Mouse (Mus musculus) hindbrain, embryonic 16.5 days (tissue): ENCODE measurements around the gene Eif4g3. TPM values are rescaled to one million over a fixed set of nuclear protein-coding genes. Genes with fewer than 3 reads are reported as not detected.

Experiments
- ATAC-seq: fragments of 200-750 bp; cut with Nextera tagmentation; 2 replicates; pipeline ENCODE4 v1.8.0; 2017; ENCODE audit warnings: moderate TSS enrichment, moderate library complexity
- H3K27ac ChIP-seq: fragments of 300-500 bp; sonication (generic); 2 replicates; pipeline ENCODE4 v1.5.1; 2014; ENCODE audit warnings: low read depth, mild to moderate bottlenecking, control low read depth, low read length, moderate library complexity
- H3K27me3 ChIP-seq: fragments of 300-500 bp; sonication (generic); replicated peaks from 2 replicates; pipeline ENCODE4 v1.6.1; 2014; ENCODE audit warnings: low read length; ENCODE audit not compliant: control insufficient read depth, insufficient read depth
- H3K36me3 ChIP-seq: fragments of 300-500 bp; sonication (generic); 2 replicates; pipeline ENCODE4 v1.6.1; 2014; ENCODE audit warnings: mild to moderate bottlenecking, low read length, moderate library complexity, mixed read lengths; ENCODE audit not compliant: control insufficient read depth, insufficient read depth
- H3K4me1 ChIP-seq: fragments of 300-500 bp; sonication (generic); 2 replicates; pipeline ENCODE4 v1.6.1; 2014; ENCODE audit warnings: low read depth, low read length; ENCODE audit not compliant: control insufficient read depth, insufficient read depth
- H3K4me2 ChIP-seq: fragments of 300-500 bp; sonication (generic); 2 replicates; pipeline ENCODE4 v1.6.1; 2014; ENCODE audit warnings: mild to moderate bottlenecking, low read length, control low read depth, moderate library complexity
- H3K4me3 ChIP-seq: fragments of 300-500 bp; sonication (generic); 2 replicates; pipeline ENCODE4 v1.5.1; 2014; ENCODE audit warnings: mild to moderate bottlenecking, low read length, control low read depth, moderate library complexity
- H3K9ac ChIP-seq: fragments of 300-500 bp; sonication (generic); 2 replicates; pipeline ENCODE4 v1.6.1; 2014; ENCODE audit warnings: low read depth, mild to moderate bottlenecking, control low read depth, low read length, moderate library complexity
- H3K9me3 ChIP-seq: fragments of 300-500 bp; sonication (generic); 2 replicates; pipeline ENCODE4 v1.6.1; 2014; ENCODE audit warnings: mild to moderate bottlenecking, low read length, moderate library complexity; ENCODE audit not compliant: control insufficient read depth
- WGBS: fragments of 180-500 bp; shearing (Covaris S2); extraction: QIAGEN DNeasy Blood & Tissue Kit; methylation state at CpG from one replicate; pipeline ENCODE4 v1.1.7; 2014; 5-methylcytosine and 5-hydroxymethylcytosine counted together
- polyA plus RNA-seq: library from polyadenylated mRNA; unstranded; fragments of >200 nt; fragmentation: Nextera tagmentation; extraction: Ambion mirVana; gene quantifications from 2 replicates; pipeline ENCODE4 v1.2.1, GENCODE M21; 2015

Gene Eif4g3
- polyA plus RNA-seq, 1 experiment from 2014 or later, result 43.2 TPM

DNA sequence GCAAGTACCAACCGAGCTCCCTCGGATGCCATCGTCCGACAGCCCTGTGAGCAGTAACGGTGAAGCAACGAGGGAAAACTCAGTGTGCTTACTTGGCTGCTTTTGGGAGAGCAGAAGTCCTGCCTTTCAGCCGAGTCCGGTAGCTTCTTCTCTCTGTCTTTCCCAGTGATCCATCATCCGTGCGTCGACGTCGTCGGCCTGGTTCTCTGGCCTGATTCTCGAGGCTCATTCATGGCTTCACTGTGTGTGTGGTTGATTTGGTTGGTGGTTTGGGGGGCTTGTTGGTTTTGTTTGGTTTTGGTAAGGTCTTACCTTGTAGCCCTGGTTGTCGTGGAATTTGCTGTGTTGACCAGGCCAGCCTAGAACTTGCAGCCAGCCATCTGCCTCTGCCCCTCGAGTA, 145.0 kb downstream of the Eif4g3 start:
- Histone ChIP-seq H3K27ac (no peak overlapping the region; the same call in 1 of the 2 replicates), H3K4me2 (no peak overlapping the region), H3K27me3 (no peaks in the 10 kb centered on the region), H3K9me3 (no peaks in the 10 kb centered on the region), H3K9ac (no peak overlapping the region), H3K36me3 (no peaks in the 10 kb centered on the region), H3K4me3 (no peak overlapping the region), H3K4me1 (peaks cover 8% of the 10 kb centered on the region)
- ATAC-seq, result no peak
- 68% methylated on average over 17 of the region's 17 CpGs for WGBS

- H3K9ac ChIP-seq, result no peak overlapping the region
- no peak for ATAC-seq
- WGBS, result 76% methylated on average over 7 of the region's 7 CpGs
Measured at GRCm38 (mm10) chr4:138138219-138138618, 145.4 kb downstream of the Eif4g3 start.

DNA sequence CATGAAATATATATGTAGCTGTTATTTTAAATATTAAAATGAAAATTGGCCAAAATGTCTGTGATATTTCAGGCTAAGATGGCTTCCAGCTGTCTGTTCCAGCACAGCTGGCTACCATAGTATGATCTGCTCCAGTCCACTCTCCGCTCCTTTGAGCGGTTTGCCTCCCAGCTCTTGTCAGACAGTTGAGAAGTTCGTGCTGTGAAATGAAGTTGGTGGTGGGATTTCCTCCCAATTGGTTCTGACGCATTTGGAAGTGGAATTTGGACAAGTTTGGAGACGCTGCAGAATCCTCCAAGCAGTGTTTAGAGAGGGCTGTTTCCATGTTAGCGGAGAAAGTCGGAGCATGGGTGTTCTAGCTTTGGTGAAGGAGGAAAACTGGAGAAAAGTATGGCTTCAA, 148.5 kb downstream of the Eif4g3 start:
- no peak for ATAC-seq
- H3K27ac ChIP-seq, result no peak overlapping the region

More at GRCm38 (mm10) chr4:138138219-138138618, 145.4 kb downstream of the Eif4g3 start:
- no peaks in the 10 kb centered on the region for H3K9me3 ChIP-seq
- H3K36me3 ChIP-seq, result no peaks in the 10 kb centered on the region
- H3K4me2 ChIP-seq, result no peak overlapping the region
- H3K27me3 ChIP-seq, result no peaks in the 10 kb centered on the region
- H3K27ac ChIP-seq, result no peak overlapping the region
- peaks cover 8% of the 10 kb centered on the region for H3K4me1 ChIP-seq
- H3K4me3 ChIP-seq, result no peak overlapping the region

GRCm38 (mm10) chr4:138147176-138147575, 154.4 kb downstream of the Eif4g3 start:
- no peak overlapping the region for H3K9ac ChIP-seq
- no peak for ATAC-seq
- no peaks in the 10 kb centered on the region for H3K4me1 ChIP-seq
- H3K27me3 ChIP-seq, result no peaks in the 10 kb centered on the region
- no peaks in the 10 kb centered on the region for H3K9me3 ChIP-seq
- no peak overlapping the region for H3K4me3 ChIP-seq
- 81% methylated on average over 8 of the region's 8 CpGs for WGBS
- H3K27ac ChIP-seq, result no peak overlapping the region
- no peak overlapping the region for H3K4me2 ChIP-seq
- H3K36me3 ChIP-seq, result no peaks in the 10 kb centered on the region

More for the DNA sequence above, 148.5 kb downstream of the Eif4g3 start:
- H3K9me3 ChIP-seq, result no peaks in the 10 kb centered on the region
- no peaks in the 10 kb centered on the region for H3K27me3 ChIP-seq
- H3K4me3 ChIP-seq, result no peak overlapping the region
- H3K9ac ChIP-seq, result no peak overlapping the region
- H3K4me2 ChIP-seq, result no peak overlapping the region
- no peaks in the 10 kb centered on the region for H3K36me3 ChIP-seq
- H3K4me1 ChIP-seq, result peaks cover 8% of the 10 kb centered on the region
- WGBS, result 93% methylated on average over 7 of the region's 7 CpGs

- Histone ChIP-seq H3K4me3 (no peak overlapping the region), H3K9me3 (no peaks in the 10 kb centered on the region), H3K27me3 (no peaks in the 10 kb centered on the region), H3K4me1 (no peaks in the 10 kb centered on the region), H3K4me2 (no peak overlapping the region), H3K27ac (no peak overlapping the region), H3K9ac (no peak overlapping the region), H3K36me3 (peaks cover 3% of the 10 kb centered on the region; the same call in 1 of the 2 replicates)
- ATAC-seq, result no peak
- 91% methylated on average over 4 of the region's 4 CpGs for WGBS
Measured at GRCm38 (mm10) chr4:138149977-138150376, 157.2 kb downstream of the Eif4g3 start.

DNA sequence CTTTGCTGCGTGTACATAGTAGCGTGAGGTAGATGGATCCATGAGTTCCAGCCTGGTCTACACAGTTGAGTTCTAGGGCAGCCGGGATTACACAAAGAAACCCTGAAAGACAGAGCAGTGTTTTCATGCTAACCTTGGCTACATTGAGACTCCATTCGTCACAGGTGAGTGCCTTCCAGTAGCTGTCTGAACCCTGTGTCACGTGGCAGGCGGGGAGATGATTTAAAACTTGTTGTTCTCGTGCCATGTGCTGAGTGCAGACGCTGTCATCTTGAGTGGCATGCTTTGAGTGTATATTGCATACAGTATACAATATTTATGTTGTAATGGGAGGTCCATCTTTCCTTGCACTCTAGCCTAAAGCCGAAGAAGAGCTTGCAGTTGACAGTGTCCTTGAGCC, 158.4 kb downstream of the Eif4g3 start:
- H3K9ac ChIP-seq, result no peak overlapping the region
- no peaks in the 10 kb centered on the region for H3K27me3 ChIP-seq
- no peak for ATAC-seq
- peaks cover 5% of the 10 kb centered on the region for H3K36me3 ChIP-seq
- no peaks in the 10 kb centered on the region for H3K9me3 ChIP-seq
- H3K4me1 ChIP-seq, result no peaks in the 10 kb centered on the region
- H3K27ac ChIP-seq, result no peak overlapping the region
- H3K4me3 ChIP-seq, result no peak overlapping the region
- 90% methylated on average over 9 of the region's 9 CpGs for WGBS
- H3K4me2 ChIP-seq, result no peak overlapping the region

DNA sequence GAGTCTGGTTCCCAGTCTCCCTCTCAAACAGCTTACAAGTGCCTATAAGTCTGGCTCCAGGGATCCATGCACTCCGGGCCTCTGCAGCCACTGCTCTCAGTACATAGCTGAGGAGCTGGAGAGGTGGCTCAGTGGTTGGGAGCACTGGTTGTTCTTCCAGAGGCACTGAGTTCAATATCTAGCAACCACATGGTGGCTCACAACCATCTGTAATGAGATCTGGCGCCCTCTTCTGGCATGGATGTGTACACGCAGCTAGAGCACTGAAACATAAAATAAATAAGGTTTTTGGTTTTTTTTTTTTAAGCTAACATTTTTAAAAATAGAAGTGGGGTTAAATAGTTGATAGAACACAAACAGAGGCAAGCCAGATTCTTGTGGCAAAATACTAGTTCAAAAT, 161.2 kb downstream of the Eif4g3 start:
- Histone ChIP-seq H3K9ac (no peak overlapping the region), H3K4me2 (no peak overlapping the region), H3K4me1 (no peaks in the 10 kb centered on the region), H3K36me3 (peaks cover 11% of the 10 kb centered on the region), H3K27me3 (no peaks in the 10 kb centered on the region), H3K4me3 (no peak overlapping the region), H3K27ac (no peak overlapping the region), H3K9me3 (no peaks in the 10 kb centered on the region)
- 52% methylated on average over 3 of the region's 3 CpGs for WGBS
- no peak for ATAC-seq

- H3K9ac ChIP-seq, result no peak overlapping the region
- WGBS, result 82% methylated on average over 5 of the region's 5 CpGs
- H3K27me3 ChIP-seq, result no peaks in the 10 kb centered on the region
- no peak overlapping the region for H3K27ac ChIP-seq
- no peaks in the 10 kb centered on the region for H3K9me3 ChIP-seq
- H3K4me3 ChIP-seq, result no peak overlapping the region
- H3K4me1 ChIP-seq, result peaks cover 4% of the 10 kb centered on the region; the same call in 1 of the 2 replicates
- no peak for ATAC-seq
- no peak overlapping the region for H3K4me2 ChIP-seq
- peaks cover 15% of the 10 kb centered on the region for H3K36me3 ChIP-seq
Measured at GRCm38 (mm10) chr4:138160918-138161317, 168.1 kb downstream of the Eif4g3 start.

GRCm38 (mm10) chr4:138161550-138161949, 168.7 kb downstream of the Eif4g3 start:
- ATAC-seq, result no peak
- no peaks in the 10 kb centered on the region for H3K27me3 ChIP-seq
- H3K4me2 ChIP-seq, result no peak overlapping the region
- no peaks in the 10 kb centered on the region for H3K9me3 ChIP-seq
- H3K9ac ChIP-seq, result no peak overlapping the region
- WGBS, result 87% methylated on average over 3 of the region's 3 CpGs
- no peak overlapping the region for H3K4me3 ChIP-seq
- H3K4me1 ChIP-seq, result peaks cover 4% of the 10 kb centered on the region; the same call in 1 of the 2 replicates
- no peak overlapping the region for H3K27ac ChIP-seq
- peaks cover 16% of the 10 kb centered on the region for H3K36me3 ChIP-seq

DNA sequence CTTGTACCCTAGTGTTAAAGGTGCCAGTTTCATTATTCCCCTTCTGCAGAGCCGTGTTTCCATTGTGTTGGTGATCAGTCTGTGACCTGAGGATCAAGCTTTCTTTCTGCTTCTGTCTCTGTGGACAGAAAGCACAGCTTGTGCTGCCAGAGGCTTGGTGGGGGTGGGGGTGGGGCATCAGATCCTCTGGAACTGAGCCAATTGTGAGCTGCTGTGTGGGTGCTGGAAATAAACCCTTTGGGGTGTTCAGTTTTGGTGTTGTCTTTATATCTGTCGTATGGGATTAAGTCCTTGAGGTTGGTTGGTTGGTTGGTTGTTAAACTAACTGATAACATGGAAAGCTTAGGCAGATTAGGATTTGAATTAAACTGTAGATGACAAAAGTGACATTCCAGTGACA, 171.0 kb downstream of the Eif4g3 start:
- no peaks in the 10 kb centered on the region for H3K9me3 ChIP-seq
- ATAC-seq, result no peak
- H3K9ac ChIP-seq, result no peak overlapping the region
- H3K27me3 ChIP-seq, result no peaks in the 10 kb centered on the region
- no peak overlapping the region for H3K4me2 ChIP-seq
- 30% methylated on average over 2 of the region's 2 CpGs for WGBS
- H3K27ac ChIP-seq, result no peak overlapping the region
- H3K4me1 ChIP-seq, result peaks cover 4% of the 10 kb centered on the region; the same call in 1 of the 2 replicates
- H3K4me3 ChIP-seq, result no peak overlapping the region
- H3K36me3 ChIP-seq, result peaks cover 15% of the 10 kb centered on the region
